Mouse (Mus musculus) ES-Bruce4 (cell line): ENCODE results near the gene Trim44.

Experiments
- CTCF ChIP-seq: IDR thresholded peaks from one replicate; pipeline ENCODE4 v1.8.1; 2011; ENCODE audit warnings: low read depth, low read length
- EP300 ChIP-seq: IDR thresholded peaks from 2 replicates; pipeline ENCODE4 v1.6.1; 2011; ENCODE audit warnings: low read depth, low read length; ENCODE audit not compliant: insufficient read depth
- POLR2A ChIP-seq: IDR thresholded peaks from one replicate; pipeline ENCODE4 v1.8.1; 2011; ENCODE audit warnings: low read length; ENCODE audit not compliant: insufficient read depth

GRCm38 (mm10) chr2:102384496-102384895 lies 23.1 kb downstream of the Trim44 start:
- TF ChIP-seq CTCF (no peak), EP300 (no peak), POLR2A (no peak)
